Mouse (Mus musculus) adrenal gland, postnatal 36 days (tissue): ENCODE data around the gene Sdad1. TPM values are rescaled to one million over a fixed set of nuclear protein-coding genes. Genes with fewer than 3 reads are reported as not detected.

Source experiments
- DNase-seq, 2 experiments: peaks; one replicate each; pipeline ENCODE4 v3.0.0; 2021; ENCODE audit warnings: mixed read lengths in 1 of 2
- total RNA-seq, 2 experiments: library from RNA; stranded (reverse); gene quantifications; 2 replicates each; pipeline ENCODE4 v1.2.3; 2021

Sdad1 gene
- total RNA-seq, 2 experiments from 2014 or later, result 30.6 to 33.8 TPM

DNA sequence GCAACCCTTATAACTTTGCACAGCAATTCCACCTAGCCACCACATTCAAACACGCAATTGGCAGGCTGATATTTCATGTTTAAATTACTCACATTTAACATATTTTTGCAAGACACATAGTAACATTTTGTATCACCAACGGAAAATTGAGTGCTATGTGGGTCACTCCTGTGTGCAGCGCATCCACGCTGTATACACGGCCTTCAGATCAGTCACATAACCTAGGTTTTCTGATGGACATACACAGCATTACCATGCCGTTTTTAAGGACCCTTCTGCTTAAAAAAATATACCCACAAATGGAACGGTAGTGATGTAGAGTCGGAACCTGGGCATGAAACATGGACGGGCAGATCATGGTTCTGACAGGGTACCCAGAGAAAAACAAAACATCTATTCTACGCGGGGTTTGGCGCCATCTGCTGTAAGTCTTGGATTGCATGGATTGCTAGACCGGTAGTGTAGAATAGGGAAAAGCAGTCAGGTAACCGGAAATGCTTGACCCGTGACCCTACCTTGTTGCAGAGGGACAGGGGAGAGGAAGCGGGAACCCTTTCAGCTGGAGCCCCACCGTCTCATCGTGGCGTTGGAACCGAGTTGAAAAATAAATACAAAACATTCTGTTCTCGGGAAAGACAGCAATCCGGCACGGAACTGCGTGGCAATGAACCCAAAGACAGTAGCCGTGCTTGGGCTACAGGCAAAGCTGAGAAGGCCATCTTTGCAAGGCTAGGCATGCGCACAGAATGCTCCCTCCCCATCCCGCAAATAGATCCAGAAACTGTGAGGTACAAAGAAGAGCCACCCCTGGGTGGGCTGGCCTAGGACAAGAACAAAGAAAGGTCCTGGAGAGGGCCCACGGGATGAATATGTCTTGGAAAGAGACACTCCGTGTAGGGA is 70.7 kb downstream of the Sdad1 start:
- peak; percentile 67 to 76 for DNase-seq

DNA sequence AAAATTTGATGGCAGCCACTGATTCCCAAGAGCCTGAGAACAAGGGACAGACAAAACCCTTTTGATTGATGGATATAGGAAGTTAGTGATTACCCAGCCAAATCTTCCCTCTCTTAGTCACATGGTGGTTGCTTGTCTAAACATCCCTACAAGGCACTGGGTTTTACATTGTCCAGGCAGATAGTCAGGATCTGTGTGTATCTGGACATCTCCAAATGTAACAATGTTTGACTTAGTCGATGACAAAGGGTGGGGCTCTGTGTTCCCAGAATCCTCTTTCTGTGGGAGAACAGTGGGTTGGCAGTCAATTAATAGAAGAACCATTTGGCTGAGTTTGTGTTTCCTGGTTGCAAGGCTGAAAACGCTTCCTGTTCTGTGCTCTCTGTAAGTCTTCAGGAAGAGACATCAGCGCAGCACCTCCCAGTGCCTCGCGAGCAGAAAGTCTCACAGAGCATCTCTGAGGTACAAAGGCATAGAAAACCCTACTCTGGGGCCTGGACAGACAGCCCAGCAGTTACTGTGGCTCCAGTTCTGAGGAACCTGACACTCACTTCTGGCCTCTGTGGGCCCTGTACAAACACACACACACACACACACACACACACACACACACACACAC is 75.2 kb downstream of the Sdad1 start:
- no peak for DNase-seq

Other genes starting within 250 kb of the Sdad1 start
- 100 to 1,000 TPM; 139 to 142 TPM for gene G3bp2, start 226.8 kb downstream of the Sdad1 start, total RNA-seq
- gene Uso1, start 172.5 kb downstream of the Sdad1 start, total RNA-seq, result 100 to 1,000 TPM in 1 of 2 experiments, 10 to 100 TPM in 1; 93.3 to 104 TPM
- not detected for gene U90926, start 95.1 kb downstream of the Sdad1 start, total RNA-seq
- gene Ppef2, start 54.2 kb downstream of the Sdad1 start, total RNA-seq, result not detected
- 10 to 100 TPM; 17.5 to 19.6 TPM for gene Naaa, start 32.3 kb downstream of the Sdad1 start, total RNA-seq
- 1 to 10 TPM; 1.1 to 2.5 TPM for gene Cxcl9, start 17.6 kb upstream of the Sdad1 start, total RNA-seq
- gene Art3, start 21.3 kb upstream of the Sdad1 start, total RNA-seq, result 10 to 100 TPM; 56.8 to 62.4 TPM
- gene Cxcl10, start 38.4 kb upstream of the Sdad1 start, total RNA-seq, result 1 to 10 TPM in 1 of 2 experiments, under 1 TPM in 1; 0.43 to 1.2 TPM
- 10 to 100 TPM; 28.4 to 31.3 TPM for gene Nup54, start 124.7 kb upstream of the Sdad1 start, total RNA-seq
- gene Scarb2, start 196.4 kb upstream of the Sdad1 start, total RNA-seq, result 10 to 100 TPM; 50.4 to 74.4 TPM
- not detected for gene Fam47e, start 244.6 kb upstream of the Sdad1 start, total RNA-seq